30 mouse cellular contexts compared by ENCODE assay signal in the genomic region with DNA sequence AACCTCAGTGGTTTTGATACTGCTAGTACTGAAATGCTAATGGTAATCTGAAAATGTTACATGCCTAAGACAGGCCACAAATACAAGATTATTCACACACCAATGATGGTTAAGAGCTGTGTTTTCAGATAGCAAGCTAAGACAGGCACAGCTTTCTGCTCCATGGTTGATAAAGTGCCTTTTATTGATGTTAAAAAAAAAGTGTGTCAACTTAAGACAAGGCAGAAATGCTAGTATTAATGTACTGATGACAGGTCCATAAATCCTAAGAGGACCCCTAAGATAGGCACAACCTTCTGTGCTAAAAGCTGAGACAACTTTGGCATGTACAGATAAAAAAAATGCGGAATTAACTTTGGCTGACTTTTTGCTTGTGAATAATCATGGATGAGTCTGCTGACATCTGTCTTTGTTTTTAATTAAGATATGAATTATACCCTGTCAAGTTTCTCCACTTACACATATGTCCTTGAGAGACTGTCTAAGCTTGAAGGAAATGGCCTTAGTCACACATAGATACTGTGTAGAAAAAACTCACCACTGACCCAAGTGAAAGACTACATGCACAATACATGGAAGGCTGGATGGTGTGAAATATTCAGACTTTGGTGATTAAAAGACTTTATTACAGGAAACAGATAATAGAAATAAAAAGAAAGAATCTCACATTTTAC.
DNase-seq lines count a peak whose midpoint lies in the region; ATAC-seq and TF ChIP-seq lines count a peak whose summit lies in the region.
"Had no signal": no experiment of that assay in that cellular context is flagged by ENCODE, and none has a peak within 500 bp of the region (broad histone marks: within the 10 kb centered on the region; RNA-seq: fewer than 3 reads in every experiment).

No protein-coding gene starts in this region.

- H3K9ac ChIP-seq in forebrain, embryonic 13.5 days, result no peak overlapping the region
- no peak overlapping the region for H3K9ac ChIP-seq in forebrain, embryonic 12.5 days
- no peak overlapping the region for H3K9ac ChIP-seq in limb, embryonic 14.5 days (ENCODE audit: low read depth, low read length, severe bottlenecking)
- H3K9ac ChIP-seq: embryonic facial prominence, embryonic 13.5 days; heart, embryonic 12.5 days; heart, embryonic 15.5 days; hindbrain, embryonic 13.5 days; intestine, embryonic 15.5 days had no signal

- no peaks in the 10 kb centered on the region for H3K27me3 ChIP-seq in forebrain, embryonic 13.5 days
- H3K27me3 ChIP-seq in forebrain, embryonic 12.5 days, result no peaks in the 10 kb centered on the region
- H3K27me3 ChIP-seq in limb, embryonic 14.5 days (ENCODE audit: control insufficient read depth, insufficient read depth, low read length), result no peaks in the 10 kb centered on the region
- no peaks in the 10 kb centered on the region for H3K27me3 ChIP-seq in limb, embryonic 10.5 days (ENCODE audit: low read depth, poor library complexity, severe bottlenecking)
- H3K27me3 ChIP-seq: CH12.LX; embryonic facial prominence, embryonic 13.5 days; heart, embryonic 12.5 days; heart, embryonic 15.5 days; hindbrain, embryonic 13.5 days; intestine, embryonic 15.5 days had no signal

- peak; percentile 38; the same call in 1 of the 2 replicates for ATAC-seq in forebrain, embryonic 13.5 days
- ATAC-seq in forebrain, embryonic 12.5 days (ENCODE audit: low FRiP score), result no peak
- ATAC-seq in limb, embryonic 14.5 days (ENCODE audit: low FRiP score, low read depth), result no peak
- ATAC-seq: hindbrain, embryonic 16.5 days; intestine, embryonic 15.5 days had no signal

- no peaks in the 10 kb centered on the region for H3K36me3 ChIP-seq in forebrain, embryonic 13.5 days (ENCODE audit: poor library complexity, severe bottlenecking)
- no peaks in the 10 kb centered on the region for H3K36me3 ChIP-seq in forebrain, embryonic 12.5 days (replicated peaks)
- no peaks in the 10 kb centered on the region for H3K36me3 ChIP-seq in limb, embryonic 14.5 days (ENCODE audit: control insufficient read depth, insufficient read depth, low read length)
- no peaks in the 10 kb centered on the region for H3K36me3 ChIP-seq in limb, embryonic 10.5 days
- H3K36me3 ChIP-seq: embryonic facial prominence, embryonic 10.5 days; embryonic facial prominence, embryonic 13.5 days; G1E; heart, embryonic 12.5 days; heart, embryonic 15.5 days; hindbrain, embryonic 10.5 days; hindbrain, embryonic 13.5 days; intestine, embryonic 15.5 days had no signal

- peak; percentile 6 for DNase-seq in limb, embryonic 14.5 days (ENCODE audit: low spot score)
- DNase-seq in limb, embryonic 10.5 days (ENCODE audit: low spot score), result no peak
- DNase-seq in brain, embryonic 14.5 days (ENCODE audit: low read depth), result peak; percentile 27
- no peak for DNase-seq in layer of hippocampus, adult 2 months (ENCODE audit: low spot score in 2 of 2)
- no peak for DNase-seq in kidney, postnatal 14 days
- DNase-seq: adrenal gland, adult 2 months; adrenal gland, postnatal 14 days; B cell, adult 2 months; cerebellum, adult 11-12 months; cerebellum, adult 8-10 months; cerebellum, postnatal 10 days; cerebellum, postnatal 36 days; embryo, embryonic 11 days; gastrocnemius, postnatal 25 days; heart, adult 18-20 months; heart, postnatal 10 days; heart, postnatal 36 days had no signal

- H3K9me3 ChIP-seq in forebrain, embryonic 13.5 days (replicated peaks), result no peaks in the 10 kb centered on the region
- no peaks in the 10 kb centered on the region for H3K9me3 ChIP-seq in forebrain, embryonic 12.5 days
- H3K9me3 ChIP-seq in limb, embryonic 14.5 days (ENCODE audit: control insufficient read depth, low read length), result no peaks in the 10 kb centered on the region
- no peaks in the 10 kb centered on the region for H3K9me3 ChIP-seq in limb, embryonic 10.5 days (replicated peaks)
- H3K9me3 ChIP-seq: embryonic facial prominence, embryonic 10.5 days; embryonic facial prominence, embryonic 13.5 days; heart, embryonic 12.5 days; heart, embryonic 15.5 days; hindbrain, embryonic 10.5 days; hindbrain, embryonic 13.5 days; intestine, embryonic 15.5 days had no signal

- no peak overlapping the region for H3K4me3 ChIP-seq in forebrain, embryonic 13.5 days
- H3K4me3 ChIP-seq in forebrain, embryonic 12.5 days (replicated peaks), result no peak overlapping the region
- H3K4me3 ChIP-seq in limb, embryonic 14.5 days (replicated peaks; ENCODE audit: low read length), result no peak overlapping the region
- H3K4me3 ChIP-seq in limb, embryonic 10.5 days, result no peak overlapping the region
- no peak overlapping the region for H3K4me3 ChIP-seq in layer of hippocampus, adult 2 months
- H3K4me3 ChIP-seq: embryonic facial prominence, embryonic 10.5 days; embryonic facial prominence, embryonic 13.5 days; erythroblast, embryonic 14.5 days; heart, embryonic 12.5 days; heart, embryonic 15.5 days; hindbrain, embryonic 10.5 days; hindbrain, embryonic 13.5 days; intestine, embryonic 15.5 days had no signal

- no peak for TF ChIP-seq CTCF in brain, embryonic 14.5 days (IDR thresholded peaks at IDR 0.05; ENCODE audit: borderline replicate concordance, extremely low read depth, insufficient read depth, insufficient read length)
- TF ChIP-seq CTCF in layer of hippocampus, adult 2 months (conservative IDR thresholded peaks at IDR 0.05), result no peak

- no peak overlapping the region for H3K27ac ChIP-seq in forebrain, embryonic 13.5 days
- H3K27ac ChIP-seq in forebrain, embryonic 12.5 days, result no peak overlapping the region
- no peak overlapping the region for H3K27ac ChIP-seq in limb, embryonic 14.5 days (replicated peaks; ENCODE audit: low read depth, low read length)
- no peak overlapping the region for H3K27ac ChIP-seq in limb, embryonic 10.5 days
- H3K27ac ChIP-seq in layer of hippocampus, adult 2 months, result no peak overlapping the region; the same call in 1 of the 2 replicates
- H3K27ac ChIP-seq: embryonic facial prominence, embryonic 10.5 days; embryonic facial prominence, embryonic 13.5 days; heart, embryonic 15.5 days; hindbrain, embryonic 10.5 days; hindbrain, embryonic 13.5 days; intestine, embryonic 15.5 days had no signal

- no peak for TF ChIP-seq POLR2A in limb, embryonic 14.5 days (IDR thresholded peaks at IDR 0.05; ENCODE audit: borderline replicate concordance, extremely low read depth, insufficient read depth, insufficient read length)
- TF ChIP-seq POLR2A in brain, embryonic 14.5 days (IDR thresholded peaks at IDR 0.05; ENCODE audit: borderline replicate concordance, extremely low read depth, insufficient read depth, insufficient read length, poor library complexity, severe bottlenecking), result no peak

- no peaks in the 10 kb centered on the region for H3K4me1 ChIP-seq in forebrain, embryonic 13.5 days
- H3K4me1 ChIP-seq in forebrain, embryonic 12.5 days, result no peaks in the 10 kb centered on the region
- no peaks in the 10 kb centered on the region for H3K4me1 ChIP-seq in limb, embryonic 14.5 days (ENCODE audit: control insufficient read depth, insufficient read depth, low read length)
- H3K4me1 ChIP-seq in limb, embryonic 10.5 days, result no peaks in the 10 kb centered on the region
- H3K4me1 ChIP-seq: embryonic facial prominence, embryonic 10.5 days; embryonic facial prominence, embryonic 13.5 days; heart, embryonic 12.5 days; heart, embryonic 15.5 days; hindbrain, embryonic 10.5 days; hindbrain, embryonic 13.5 days; intestine, embryonic 15.5 days had no signal

- 89% methylated on average over 1 of the region's 1 CpGs for WGBS in forebrain, embryonic 13.5 days
- 100% methylated on average over 1 of the region's 1 CpGs for WGBS in forebrain, embryonic 12.5 days
- 77% methylated on average over 1 of the region's 1 CpGs for WGBS in limb, embryonic 14.5 days
- WGBS in limb, embryonic 10.5 days, result 86% methylated on average over 1 of the region's 1 CpGs

- no peak overlapping the region for H3K4me2 ChIP-seq in forebrain, embryonic 13.5 days
- no peak overlapping the region for H3K4me2 ChIP-seq in forebrain, embryonic 12.5 days
- no peak overlapping the region for H3K4me2 ChIP-seq in limb, embryonic 14.5 days (replicated peaks; ENCODE audit: low read depth, low read length, severe bottlenecking)
- H3K4me2 ChIP-seq: embryonic facial prominence, embryonic 13.5 days; heart, embryonic 12.5 days; heart, embryonic 15.5 days; hindbrain, embryonic 13.5 days; intestine, embryonic 15.5 days had no signal

Comparison
In these comparisons a context has a peak if more than half of its experiments do, and no peak if none do; other contexts are left out.
1. DNase-seq: peak in limb, embryonic 14.5 days (single experiment) and brain, embryonic 14.5 days (single experiment); none in limb, embryonic 10.5 days (single experiment), layer of hippocampus, adult 2 months (0 of 2) and kidney, postnatal 14 days (single experiment).